ENCODE assay signal across 16 mouse cellular contexts in genomic region chr10:80271870-80272585, GRCm38 (mm10). TPM values are rescaled to one million over a fixed set of nuclear protein-coding genes. Genes with fewer than 3 reads are reported as not detected.
DNase-seq lines count a peak whose midpoint lies in the region; ATAC-seq and TF ChIP-seq lines count a peak whose summit lies in the region.
"Had no signal": no experiment of that assay in that cellular context is flagged by ENCODE, and none has a peak within 500 bp of the region (broad histone marks: within the 10 kb centered on the region; RNA-seq: fewer than 3 reads in every experiment).

No protein-coding gene starts in this region.

- H3K4me1 ChIP-seq in embryonic facial prominence, embryonic 13.5 days: peaks cover 35% of the 10 kb centered on the region
- peaks cover 42% of the 10 kb centered on the region for H3K4me1 ChIP-seq in embryonic facial prominence, embryonic 10.5 days
- peaks cover 53% of the 10 kb centered on the region for H3K4me1 ChIP-seq in liver, embryonic 11.5 days (replicated peaks; ENCODE audit: control insufficient read depth, insufficient read depth, low read length)
- H3K4me1 ChIP-seq in stomach, embryonic 16.5 days (ENCODE audit: control insufficient read depth, insufficient read depth, low read length): peaks cover 23% of the 10 kb centered on the region
- peaks cover 9% of the 10 kb centered on the region for H3K4me1 ChIP-seq in forebrain, postnatal 0 days (ENCODE audit: insufficient read depth)

- no peaks in the 10 kb centered on the region for H3K9me3 ChIP-seq in embryonic facial prominence, embryonic 13.5 days
- H3K9me3 ChIP-seq in embryonic facial prominence, embryonic 10.5 days: no peaks in the 10 kb centered on the region
- no peaks in the 10 kb centered on the region for H3K9me3 ChIP-seq in liver, embryonic 11.5 days (ENCODE audit: control insufficient read depth, low read length)
- no peaks in the 10 kb centered on the region for H3K9me3 ChIP-seq in stomach, embryonic 16.5 days (replicated peaks; ENCODE audit: control insufficient read depth, low read length)
- no peaks in the 10 kb centered on the region for H3K9me3 ChIP-seq in forebrain, postnatal 0 days (ENCODE audit: low read length)
- H3K9me3 ChIP-seq: limb, embryonic 15.5 days; neural tube, embryonic 13.5 days had no signal

- ATAC-seq in embryonic facial prominence, embryonic 13.5 days (ENCODE audit: insufficient number of reproducible peaks, insufficient read depth, low FRiP score, low TSS enrichment, low read depth): no peak
- peak; percentile 53 for ATAC-seq in liver, embryonic 11.5 days (replicated peaks; ENCODE audit: low FRiP score)
- no peak for ATAC-seq in stomach, embryonic 16.5 days (ENCODE audit: insufficient read depth, low FRiP score)
- no peak for ATAC-seq in forebrain, postnatal 0 days

- no peaks in the 10 kb centered on the region for H3K27me3 ChIP-seq in embryonic facial prominence, embryonic 13.5 days
- H3K27me3 ChIP-seq in embryonic facial prominence, embryonic 10.5 days (replicated peaks; ENCODE audit: low read depth, poor library complexity, severe bottlenecking): no peaks in the 10 kb centered on the region
- H3K27me3 ChIP-seq in liver, embryonic 11.5 days (replicated peaks; ENCODE audit: control insufficient read depth, insufficient read depth, low read length): no peaks in the 10 kb centered on the region
- no peaks in the 10 kb centered on the region for H3K27me3 ChIP-seq in stomach, embryonic 16.5 days (ENCODE audit: control insufficient read depth, insufficient read depth, low read length)
- no peaks in the 10 kb centered on the region for H3K27me3 ChIP-seq in forebrain, postnatal 0 days (ENCODE audit: insufficient read depth, low read length)
- H3K27me3 ChIP-seq: limb, embryonic 15.5 days; neural tube, embryonic 13.5 days had no signal

- DNase-seq in embryonic facial prominence, embryonic 10.5 days (ENCODE audit: low spot score): no peak
- peak; percentile 34 for DNase-seq in lung, postnatal 36 days
- DNase-seq in lung, postnatal 14 days: no peak
- no peak for DNase-seq in liver, embryonic 11.5 days (ENCODE audit: low spot score)
- DNase-seq in forebrain, postnatal 0 days: no peak
- DNase-seq in gastrocnemius, postnatal 14 days: no peak
- DNase-seq: adrenal gland, adult 8-10 months; cerebellum, postnatal 10 days; kidney, adult 8-10 months; thymus, postnatal 25 days had no signal

- no peak overlapping the region for H3K27ac ChIP-seq in embryonic facial prominence, embryonic 13.5 days
- H3K27ac ChIP-seq in embryonic facial prominence, embryonic 10.5 days (replicated peaks): no peak overlapping the region
- H3K27ac ChIP-seq in liver, embryonic 11.5 days (ENCODE audit: low read depth, low read length): peak overlapping the region; percentile 88
- H3K27ac ChIP-seq in stomach, embryonic 16.5 days (ENCODE audit: low read length): peak overlapping the region; percentile 38
- H3K27ac ChIP-seq in forebrain, postnatal 0 days (ENCODE audit: low read depth, low read length): no peak overlapping the region
- H3K27ac ChIP-seq: limb, embryonic 15.5 days; macrophage; neural tube, embryonic 13.5 days had no signal

- no peak overlapping the region for H3K4me2 ChIP-seq in embryonic facial prominence, embryonic 13.5 days
- peak overlapping the region; percentile 58 for H3K4me2 ChIP-seq in liver, embryonic 11.5 days
- H3K4me2 ChIP-seq in stomach, embryonic 16.5 days (ENCODE audit: low read depth, low read length): no peak overlapping the region
- no peak overlapping the region for H3K4me2 ChIP-seq in forebrain, postnatal 0 days (ENCODE audit: low read depth)
- H3K4me2 ChIP-seq: limb, embryonic 15.5 days; neural tube, embryonic 13.5 days had no signal

- intact Hi-C loops in gastrocnemius, postnatal 14 days (cut with DNase I; ENCODE audit: low total_unique reads): no loop called here

- no peak overlapping the region for H3K4me3 ChIP-seq in embryonic facial prominence, embryonic 13.5 days
- H3K4me3 ChIP-seq in embryonic facial prominence, embryonic 10.5 days: no peak overlapping the region; the same call in 1 of the 2 replicates
- H3K4me3 ChIP-seq in liver, embryonic 11.5 days (ENCODE audit: low read depth, low read length): peak overlapping the region; percentile 29
- no peak overlapping the region for H3K4me3 ChIP-seq in stomach, embryonic 16.5 days (replicated peaks; ENCODE audit: low read length)
- no peak overlapping the region for H3K4me3 ChIP-seq in forebrain, postnatal 0 days (ENCODE audit: low read depth, low read length)
- H3K4me3 ChIP-seq: layer of hippocampus, adult 2 months; limb, embryonic 15.5 days; neural tube, embryonic 13.5 days had no signal

- H3K9ac ChIP-seq in embryonic facial prominence, embryonic 13.5 days: peak overlapping the region; percentile 37; the same call in 1 of the 2 replicates
- H3K9ac ChIP-seq in liver, embryonic 11.5 days (ENCODE audit: low read depth, low read length): peak overlapping the region; percentile 53
- H3K9ac ChIP-seq in stomach, embryonic 16.5 days (ENCODE audit: low read length): no peak overlapping the region
- no peak overlapping the region for H3K9ac ChIP-seq in forebrain, postnatal 0 days
- H3K9ac ChIP-seq: limb, embryonic 15.5 days; neural tube, embryonic 13.5 days had no signal

- H3K36me3 ChIP-seq in embryonic facial prominence, embryonic 13.5 days: peaks cover 71% of the 10 kb centered on the region
- peaks cover 93% of the 10 kb centered on the region for H3K36me3 ChIP-seq in embryonic facial prominence, embryonic 10.5 days (replicated peaks)
- peaks cover 32% of the 10 kb centered on the region for H3K36me3 ChIP-seq in liver, embryonic 11.5 days (ENCODE audit: control insufficient read depth, insufficient read depth, low read length)
- peaks cover 6% of the 10 kb centered on the region for H3K36me3 ChIP-seq in stomach, embryonic 16.5 days (ENCODE audit: control insufficient read depth, insufficient read depth, low read length)
- peaks cover 14% of the 10 kb centered on the region for H3K36me3 ChIP-seq in forebrain, postnatal 0 days (ENCODE audit: insufficient read depth)

- no peak for TF ChIP-seq CTCF in forebrain, postnatal 0 days (IDR thresholded peaks at IDR 0.05; ENCODE audit: low read depth)

- WGBS in embryonic facial prominence, embryonic 13.5 days: 90% methylated on average over 8 of the region's 8 CpGs
- 88% methylated on average over 8 of the region's 8 CpGs for WGBS in embryonic facial prominence, embryonic 10.5 days
- 81% methylated on average over 8 of the region's 8 CpGs for WGBS in liver, embryonic 11.5 days
- WGBS in stomach, embryonic 16.5 days: 81% methylated on average over 8 of the region's 8 CpGs
- 90% methylated on average over 8 of the region's 8 CpGs for WGBS in forebrain, postnatal 0 days

RNA-seq across cellular contexts. Expression of gene Dazap1, which starts 10.7 kb away (rescaled TPM):
- polyA plus RNA-seq in embryonic facial prominence, embryonic 13.5 days (2015; fragmentation: Nextera tagmentation; extraction: Ambion mirVana): 66.0 and 70.6 TPM in 2 replicates
- 56.2 and 58.5 TPM in 2 replicates for polyA plus RNA-seq in embryonic facial prominence, embryonic 10.5 days (2016; fragmentation: Nextera tagmentation; extraction: Ambion mirVana)
- polyA plus RNA-seq in liver, embryonic 11.5 days (2014; fragmentation: Nextera tagmentation; extraction: Ambion mirVana): 49.2 and 55.0 TPM in 2 replicates
- polyA plus RNA-seq in stomach, embryonic 16.5 days (2015; fragmentation: Nextera tagmentation; extraction: Ambion mirVana): 35.8 and 43.9 TPM in 2 replicates
- total RNA-seq in forebrain, postnatal 0 days (2014; rRNA removed): 120 and 122 TPM in 2 replicates
- polyA plus RNA-seq in forebrain, postnatal 0 days (2015; fragmentation: Nextera tagmentation; extraction: Ambion mirVana): 42.4 and 46.1 TPM in 2 replicates
- 10 to 100 TPM; 49.9 to 51.0 TPM for total RNA-seq in gastrocnemius, postnatal 14 days (2021)

RNA-seq across cellular contexts. Expression of gene Gamt, which starts 11.2 kb away (rescaled TPM):
- polyA plus RNA-seq in embryonic facial prominence, embryonic 13.5 days (2015; fragmentation: Nextera tagmentation; extraction: Ambion mirVana): 27.2 and 33.6 TPM in 2 replicates
- 24.4 and 25.0 TPM in 2 replicates for polyA plus RNA-seq in embryonic facial prominence, embryonic 10.5 days (2016; fragmentation: Nextera tagmentation; extraction: Ambion mirVana)
- 49.0 and 49.7 TPM in 2 replicates for polyA plus RNA-seq in liver, embryonic 11.5 days (2014; fragmentation: Nextera tagmentation; extraction: Ambion mirVana)
- 92.0 and 115 TPM in 2 replicates for polyA plus RNA-seq in stomach, embryonic 16.5 days (2015; fragmentation: Nextera tagmentation; extraction: Ambion mirVana)
- 15.2 and 18.2 TPM in 2 replicates for total RNA-seq in forebrain, postnatal 0 days (2014; rRNA removed)
- polyA plus RNA-seq in forebrain, postnatal 0 days (2015; fragmentation: Nextera tagmentation; extraction: Ambion mirVana): 20.8 and 21.8 TPM in 2 replicates
- total RNA-seq in gastrocnemius, postnatal 14 days (2021): 100 to 1,000 TPM; 232 to 267 TPM

RNA-seq across cellular contexts. Expression of gene Rps15, which starts 20.2 kb away (rescaled TPM):
- 1,000 and 1,047 TPM in 2 replicates for polyA plus RNA-seq in embryonic facial prominence, embryonic 13.5 days (2015; fragmentation: Nextera tagmentation; extraction: Ambion mirVana)
- 1,079 and 1,119 TPM in 2 replicates for polyA plus RNA-seq in embryonic facial prominence, embryonic 10.5 days (2016; fragmentation: Nextera tagmentation; extraction: Ambion mirVana)
- 1,270 and 1,408 TPM in 2 replicates for polyA plus RNA-seq in liver, embryonic 11.5 days (2014; fragmentation: Nextera tagmentation; extraction: Ambion mirVana)
- polyA plus RNA-seq in stomach, embryonic 16.5 days (2015; fragmentation: Nextera tagmentation; extraction: Ambion mirVana): 807 and 821 TPM in 2 replicates
- 1,181 and 1,718 TPM in 2 replicates for total RNA-seq in forebrain, postnatal 0 days (2014; rRNA removed)
- 681 and 897 TPM in 2 replicates for polyA plus RNA-seq in forebrain, postnatal 0 days (2015; fragmentation: Nextera tagmentation; extraction: Ambion mirVana)
- total RNA-seq in gastrocnemius, postnatal 14 days (2021): 100 to 1,000 TPM; 741 to 829 TPM

RNA-seq across cellular contexts. Expression of gene Ndufs7, which starts 23.1 kb away (rescaled TPM):
- polyA plus RNA-seq in embryonic facial prominence, embryonic 13.5 days (2015; fragmentation: Nextera tagmentation; extraction: Ambion mirVana): 266 and 299 TPM in 2 replicates
- 303 and 309 TPM in 2 replicates for polyA plus RNA-seq in embryonic facial prominence, embryonic 10.5 days (2016; fragmentation: Nextera tagmentation; extraction: Ambion mirVana)
- 401 and 427 TPM in 2 replicates for polyA plus RNA-seq in liver, embryonic 11.5 days (2014; fragmentation: Nextera tagmentation; extraction: Ambion mirVana)
- 340 and 344 TPM in 2 replicates for polyA plus RNA-seq in stomach, embryonic 16.5 days (2015; fragmentation: Nextera tagmentation; extraction: Ambion mirVana)
- total RNA-seq in forebrain, postnatal 0 days (2014; rRNA removed): 162 and 212 TPM in 2 replicates
- 343 and 394 TPM in 2 replicates for polyA plus RNA-seq in forebrain, postnatal 0 days (2015; fragmentation: Nextera tagmentation; extraction: Ambion mirVana)
- total RNA-seq in gastrocnemius, postnatal 14 days (2021): 100 to 1,000 TPM; 423 to 474 TPM

RNA-seq across cellular contexts. Expression of gene Apc2, which starts 23.7 kb away (rescaled TPM):
- polyA plus RNA-seq in embryonic facial prominence, embryonic 13.5 days (2015; fragmentation: Nextera tagmentation; extraction: Ambion mirVana): 9.3 and 9.4 TPM in 2 replicates
- polyA plus RNA-seq in embryonic facial prominence, embryonic 10.5 days (2016; fragmentation: Nextera tagmentation; extraction: Ambion mirVana): 11.8 and 12.6 TPM in 2 replicates
- 0.30 and 0.45 TPM in 2 replicates for polyA plus RNA-seq in liver, embryonic 11.5 days (2014; fragmentation: Nextera tagmentation; extraction: Ambion mirVana)
- 3.3 and 4.3 TPM in 2 replicates for polyA plus RNA-seq in stomach, embryonic 16.5 days (2015; fragmentation: Nextera tagmentation; extraction: Ambion mirVana)
- total RNA-seq in forebrain, postnatal 0 days (2014; rRNA removed): 309 and 328 TPM in 2 replicates
- 85.3 and 112 TPM in 2 replicates for polyA plus RNA-seq in forebrain, postnatal 0 days (2015; fragmentation: Nextera tagmentation; extraction: Ambion mirVana)
- 1 to 10 TPM in 1 of 2 experiments, under 1 TPM in 1; 0.93 to 1.2 TPM for total RNA-seq in gastrocnemius, postnatal 14 days (2021)

Comparison
In these comparisons a context has a peak if more than half of its experiments do, and no peak if none do; other contexts are left out.
1. H3K27ac ChIP-seq: peak in liver, embryonic 11.5 days (single experiment) and stomach, embryonic 16.5 days (single experiment); none in embryonic facial prominence, embryonic 13.5 days (single experiment), embryonic facial prominence, embryonic 10.5 days (single experiment) and forebrain, postnatal 0 days (single experiment).
2. H3K9ac ChIP-seq: peak in embryonic facial prominence, embryonic 13.5 days (single experiment) and liver, embryonic 11.5 days (single experiment); none in stomach, embryonic 16.5 days (single experiment) and forebrain, postnatal 0 days (single experiment).